Mouse (Mus musculus) hindbrain, embryonic 15.5 days (tissue): ENCODE results near the gene Col6a1. TPM values are rescaled to one million over a fixed set of nuclear protein-coding genes. Genes with fewer than 3 reads are reported as not detected.

Source experiments
- ATAC-seq: fragments of 200-750 bp; cut with Nextera tagmentation; 2 replicates; pipeline ENCODE4 v1.8.0; 2017; ENCODE audit warnings: low read depth, moderate number of reproducible peaks, moderate TSS enrichment; ENCODE audit not compliant: low FRiP score
- H3K27ac ChIP-seq: fragments of 300-500 bp; sonication (generic); replicated peaks from 2 replicates; pipeline ENCODE4 v1.5.1; 2015; ENCODE audit warnings: mild to moderate bottlenecking, inconsistent platforms
- H3K27me3 ChIP-seq: fragments of 300-500 bp; sonication (generic); 2 replicates; pipeline ENCODE4 v1.6.1; 2015; ENCODE audit warnings: control low read depth, inconsistent platforms
- H3K36me3 ChIP-seq: fragments of 300-500 bp; sonication (generic); 2 replicates; pipeline ENCODE4 v1.6.1; 2015; ENCODE audit warnings: control low read depth, inconsistent platforms
- H3K4me1 ChIP-seq: fragments of 300-500 bp; sonication (generic); replicated peaks from 2 replicates; pipeline ENCODE4 v1.6.1; 2015; ENCODE audit warnings: control low read depth, inconsistent platforms
- H3K4me2 ChIP-seq: fragments of 300-500 bp; sonication (generic); 2 replicates; pipeline ENCODE4 v1.6.1; 2015; ENCODE audit warnings: moderate library complexity, mild to moderate bottlenecking, inconsistent platforms
- H3K4me3 ChIP-seq: fragments of 300-500 bp; sonication (generic); 2 replicates; pipeline ENCODE4 v1.5.1; 2015; ENCODE audit warnings: mild to moderate bottlenecking, inconsistent platforms
- H3K9ac ChIP-seq: fragments of 300-500 bp; sonication (generic); 2 replicates; pipeline ENCODE4 v1.6.1; 2015; ENCODE audit warnings: inconsistent platforms
- H3K9me3 ChIP-seq: fragments of 300-500 bp; sonication (generic); 2 replicates; pipeline ENCODE4 v1.6.1; 2016; ENCODE audit warnings: control low read depth, inconsistent platforms
- whole genome bisulfite sequencing: fragments of 180-500 bp; shearing (Covaris S2); methylation state at CpG from one replicate; pipeline ENCODE4 v1.1.7; 2015; 5-methylcytosine and 5-hydroxymethylcytosine counted together
- polyA plus RNA-seq: library from polyadenylated mRNA; unstranded; fragments of >200 nt; fragmentation: Nextera tagmentation; extraction: Ambion mirVana; gene quantifications from 2 replicates; pipeline ENCODE4 v1.2.1, GENCODE M21; 2015

The Col6a1 gene
- polyA plus RNA-seq, 1 experiment from 2014 or later = 23.5 TPM

DNA sequence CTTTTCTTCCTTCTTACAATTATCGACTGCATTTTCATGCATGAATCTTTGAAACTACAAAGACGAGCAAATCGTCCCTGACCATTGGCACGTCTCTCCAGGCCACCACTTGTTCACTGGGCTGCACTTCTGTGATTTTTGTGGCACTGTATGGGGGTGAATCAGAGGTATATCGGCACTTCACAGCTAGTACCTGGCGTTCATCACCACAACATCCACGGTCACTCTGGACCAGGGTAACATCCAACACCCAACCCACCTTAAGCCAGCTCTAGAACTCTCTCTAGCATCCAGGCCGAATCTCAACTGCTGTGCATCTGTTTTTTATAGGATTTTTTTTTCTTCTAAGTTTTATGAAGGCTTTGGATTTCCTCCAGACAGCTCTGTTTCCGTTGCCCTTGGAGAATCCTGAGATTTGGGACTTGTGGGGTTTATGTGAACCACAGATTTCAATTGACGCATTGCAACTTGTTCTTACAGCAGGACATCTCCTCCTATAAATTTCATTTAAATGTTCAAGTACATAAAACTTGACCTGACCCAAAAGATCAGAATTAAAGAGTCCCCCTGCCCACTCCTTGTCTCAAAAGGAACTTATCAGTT lies 30.6 kb downstream of the Col6a1 start:
- H3K4me2 ChIP-seq = no peak overlapping the region
- H3K27ac ChIP-seq = no peak overlapping the region
- H3K4me3 ChIP-seq = no peak overlapping the region
- no peak overlapping the region for H3K9ac ChIP-seq
- no peak for ATAC-seq
- no peaks in the 10 kb centered on the region for H3K9me3 ChIP-seq
- H3K4me1 ChIP-seq = no peaks in the 10 kb centered on the region
- H3K27me3 ChIP-seq = no peaks in the 10 kb centered on the region
- H3K36me3 ChIP-seq = no peaks in the 10 kb centered on the region
- 88% methylated on average over 10 of the region's 10 CpGs for WGBS

DNA sequence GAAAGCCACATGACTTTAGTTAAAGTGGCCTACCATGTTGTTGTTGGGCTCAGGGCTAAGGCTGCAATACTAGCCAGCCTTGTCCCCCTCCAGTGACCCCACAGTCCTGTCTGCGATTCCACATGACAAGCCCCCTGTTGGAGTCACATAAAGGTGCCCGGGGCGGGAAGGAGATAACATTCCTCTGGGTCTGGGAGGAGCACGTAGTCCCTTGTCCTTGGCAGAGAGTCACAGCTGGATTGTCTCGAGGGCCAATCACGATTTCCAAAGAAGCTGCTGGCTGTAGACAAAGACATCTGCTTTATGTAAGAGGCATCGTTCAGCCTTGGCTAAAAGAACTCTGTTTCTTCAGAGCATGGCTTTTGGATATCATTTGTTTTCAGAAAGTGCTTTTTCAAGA lies 31.2 kb downstream of the Col6a1 start:
- no peak overlapping the region for H3K4me3 ChIP-seq
- H3K36me3 ChIP-seq = no peaks in the 10 kb centered on the region
- no peaks in the 10 kb centered on the region for H3K27me3 ChIP-seq
- ATAC-seq = no peak
- no peak overlapping the region for H3K4me2 ChIP-seq
- H3K27ac ChIP-seq = no peak overlapping the region
- H3K9ac ChIP-seq = no peak overlapping the region
- WGBS = 45% methylated on average over 7 of the region's 7 CpGs
- no peaks in the 10 kb centered on the region for H3K9me3 ChIP-seq
- H3K4me1 ChIP-seq = no peaks in the 10 kb centered on the region

DNA sequence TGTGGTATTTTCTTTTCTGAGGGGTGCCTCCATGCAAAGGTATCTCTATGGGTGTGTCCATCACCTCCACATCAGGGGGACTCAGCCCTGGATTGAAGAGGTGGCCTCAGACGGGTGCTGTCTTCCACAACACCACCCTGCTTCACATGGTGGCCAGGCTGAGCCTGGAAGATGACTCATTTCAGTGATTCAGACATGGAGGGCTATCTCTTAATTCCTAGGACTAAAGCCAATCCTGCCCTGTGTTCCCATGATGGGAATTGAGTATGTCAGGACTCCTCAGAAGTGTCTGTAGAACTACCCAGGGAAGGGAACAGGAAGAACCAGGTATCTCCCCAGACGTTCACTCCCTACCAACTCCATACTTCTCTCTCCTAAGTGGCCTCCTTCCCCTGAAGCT lies 32.5 kb downstream of the Col6a1 start:
- no peak overlapping the region for H3K9ac ChIP-seq
- H3K27me3 ChIP-seq = no peaks in the 10 kb centered on the region
- no peaks in the 10 kb centered on the region for H3K36me3 ChIP-seq
- H3K4me3 ChIP-seq = no peak overlapping the region
- ATAC-seq = no peak
- H3K4me1 ChIP-seq = no peaks in the 10 kb centered on the region
- no peaks in the 10 kb centered on the region for H3K9me3 ChIP-seq
- 88% methylated on average over 2 of the region's 2 CpGs for WGBS
- no peak overlapping the region for H3K4me2 ChIP-seq
- no peak overlapping the region for H3K27ac ChIP-seq

DNA sequence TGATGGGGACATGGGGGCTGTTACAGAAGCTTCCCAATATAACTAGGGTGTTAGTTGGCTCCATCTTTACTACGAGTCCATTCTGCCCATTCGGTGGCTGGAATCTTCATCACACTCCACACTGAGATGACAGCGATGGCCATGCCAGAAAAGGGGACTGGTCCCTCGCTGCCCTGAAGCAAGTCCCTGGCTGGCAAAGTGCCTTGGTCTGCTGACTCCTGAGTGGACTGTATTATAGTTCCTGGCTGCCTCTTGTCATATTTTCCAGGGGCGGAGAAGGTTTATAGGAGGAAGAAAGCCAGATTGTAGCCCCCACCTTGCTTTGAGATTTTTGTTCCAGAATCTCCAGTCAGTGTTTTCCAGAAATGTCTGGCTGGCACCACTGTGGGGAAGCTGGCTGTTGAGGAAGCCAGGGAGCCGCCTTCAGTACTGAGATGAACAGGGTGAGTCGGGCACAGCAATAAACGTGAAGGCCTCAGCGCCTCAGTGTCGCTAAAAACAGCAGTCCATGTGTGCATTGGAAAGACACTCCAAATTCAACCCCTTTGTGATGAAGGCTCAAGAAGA lies 40.4 kb downstream of the Col6a1 start:
- 92% methylated on average over 10 of the region's 10 CpGs for WGBS
- no peak for ATAC-seq
- no peak overlapping the region for H3K9ac ChIP-seq

DNA sequence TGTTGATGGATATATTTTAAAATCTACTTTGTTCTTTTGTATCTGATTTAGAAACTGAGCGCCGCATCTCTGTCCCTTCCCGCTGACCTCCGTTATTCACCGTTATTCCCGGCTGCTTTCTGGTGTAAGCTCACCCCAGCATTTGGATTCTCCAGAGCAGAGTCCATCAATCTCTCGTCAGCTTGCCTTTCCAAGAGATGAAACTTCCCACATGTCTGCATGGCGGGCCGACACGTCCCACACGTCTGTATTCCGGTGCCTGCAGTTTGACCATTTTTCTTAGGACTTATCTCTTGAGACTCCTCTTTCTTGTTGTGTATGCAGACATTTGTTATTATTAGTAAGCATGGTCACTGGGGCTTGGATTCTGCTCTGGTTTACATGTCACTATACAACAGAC lies 42.0 kb downstream of the Col6a1 start:
- 60% methylated on average over 12 of the region's 12 CpGs for WGBS
- no peak overlapping the region for H3K9ac ChIP-seq
- H3K36me3 ChIP-seq = no peaks in the 10 kb centered on the region
- no peaks in the 10 kb centered on the region for H3K4me1 ChIP-seq
- no peaks in the 10 kb centered on the region for H3K9me3 ChIP-seq
- no peak overlapping the region for H3K4me2 ChIP-seq
- ATAC-seq = no peak
- H3K27ac ChIP-seq = no peak overlapping the region
- H3K27me3 ChIP-seq = no peaks in the 10 kb centered on the region
- no peak overlapping the region for H3K4me3 ChIP-seq

More for the DNA sequence above, 40.4 kb downstream of the Col6a1 start:
- no peak overlapping the region for H3K4me2 ChIP-seq
- H3K4me3 ChIP-seq = no peak overlapping the region
- H3K4me1 ChIP-seq = no peaks in the 10 kb centered on the region
- no peak overlapping the region for H3K27ac ChIP-seq
- H3K36me3 ChIP-seq = no peaks in the 10 kb centered on the region
- no peaks in the 10 kb centered on the region for H3K9me3 ChIP-seq
- no peaks in the 10 kb centered on the region for H3K27me3 ChIP-seq

DNA sequence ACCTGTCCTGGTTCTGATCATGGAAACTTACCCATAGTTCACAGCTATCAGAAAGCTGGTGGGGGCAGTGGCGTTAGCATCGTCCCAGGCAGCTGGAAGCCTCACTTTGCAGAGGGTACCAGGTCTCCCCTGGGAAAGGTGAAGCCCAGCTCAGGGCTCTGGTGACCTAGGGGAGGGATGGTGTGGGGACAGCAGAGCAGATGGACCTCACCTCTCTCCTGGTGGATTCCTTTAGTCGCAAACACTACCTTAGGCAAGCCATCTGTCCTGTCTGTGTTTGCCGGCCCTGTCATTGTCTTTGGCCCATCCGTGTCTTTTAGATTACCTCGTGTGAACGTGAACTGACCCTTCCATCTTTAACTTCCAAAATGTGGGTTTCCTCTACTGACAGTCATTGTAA lies 42.5 kb downstream of the Col6a1 start:
- Histone ChIP-seq H3K36me3 (no peaks in the 10 kb centered on the region), H3K4me3 (no peak overlapping the region), H3K9me3 (no peaks in the 10 kb centered on the region), H3K9ac (no peak overlapping the region), H3K4me2 (no peak overlapping the region), H3K27ac (no peak overlapping the region), H3K4me1 (no peaks in the 10 kb centered on the region), H3K27me3 (no peaks in the 10 kb centered on the region)
- WGBS = 57% methylated on average over 7 of the region's 7 CpGs
- no peak for ATAC-seq

DNA sequence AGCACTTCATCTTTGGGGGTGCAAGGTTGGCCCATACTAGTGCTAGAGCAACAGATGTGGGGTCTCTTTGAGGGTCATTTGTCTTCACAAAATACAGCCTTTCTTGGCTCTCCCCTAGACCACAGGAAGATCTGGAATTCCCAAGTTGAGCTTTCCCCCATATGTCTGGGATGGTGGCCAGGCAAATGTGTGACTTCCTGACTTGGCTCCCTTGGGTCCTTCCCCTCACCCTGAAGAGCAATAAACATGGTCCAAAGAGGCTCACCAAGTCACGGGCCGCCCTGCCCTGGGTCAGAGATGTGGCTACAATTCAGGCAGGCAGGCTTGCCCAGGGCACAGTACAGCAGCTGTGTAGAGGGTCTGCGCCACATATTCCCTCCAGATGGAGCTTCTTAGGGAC lies 44.1 kb downstream of the Col6a1 start:
- Histone ChIP-seq H3K4me3 (no peak overlapping the region), H3K4me1 (no peaks in the 10 kb centered on the region), H3K4me2 (no peak overlapping the region), H3K27ac (no peak overlapping the region), H3K9me3 (no peaks in the 10 kb centered on the region), H3K27me3 (no peaks in the 10 kb centered on the region), H3K36me3 (no peaks in the 10 kb centered on the region), H3K9ac (no peak overlapping the region)
- ATAC-seq = no peak
- WGBS = 80% methylated on average over 3 of the region's 3 CpGs

DNA sequence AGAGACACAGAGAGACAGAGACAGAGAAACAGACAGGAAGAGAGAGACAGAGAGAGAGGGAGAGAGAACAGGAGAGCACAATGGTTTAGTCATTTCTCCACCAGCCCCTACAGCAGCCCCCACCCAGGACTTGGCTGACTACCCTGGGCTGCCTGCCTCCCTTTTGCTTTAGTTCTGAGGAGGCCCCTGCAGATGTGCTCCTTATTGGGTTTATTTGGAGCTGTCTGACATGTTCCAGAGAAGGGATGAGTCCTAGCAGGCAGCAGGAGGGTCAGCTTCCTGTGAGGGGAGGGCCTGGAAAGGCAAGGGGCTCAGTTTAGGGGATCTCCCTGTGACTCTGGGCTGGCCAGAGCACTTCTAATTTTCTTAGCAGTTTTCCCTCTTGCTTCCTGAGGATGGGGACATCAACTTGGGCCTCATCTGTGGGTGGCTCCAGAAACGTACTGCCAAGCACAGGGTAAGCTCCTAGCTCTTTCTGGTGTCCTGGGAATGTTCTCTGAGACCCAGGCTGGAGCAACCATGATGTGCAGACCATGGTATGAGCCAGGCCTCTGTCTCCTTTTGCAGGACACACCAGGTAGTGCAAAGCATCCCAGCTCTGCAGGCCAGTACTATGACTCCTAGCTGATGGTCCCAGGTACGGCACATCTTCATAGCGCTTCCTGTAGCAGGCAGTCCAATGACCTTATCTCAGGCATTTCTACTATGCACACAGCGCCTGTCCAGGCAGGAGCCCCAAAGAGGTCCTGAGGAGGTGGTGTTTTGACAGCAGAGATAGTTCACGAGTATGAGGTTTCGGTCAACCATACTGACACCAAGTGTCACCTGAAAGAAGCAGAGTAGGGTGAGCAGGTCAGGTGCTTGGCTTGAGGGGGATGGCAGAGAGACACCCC lies 45.0 kb downstream of the Col6a1 start:
- no peaks in the 10 kb centered on the region for H3K9me3 ChIP-seq
- H3K27me3 ChIP-seq = no peaks in the 10 kb centered on the region
- H3K27ac ChIP-seq = no peak overlapping the region
- H3K4me2 ChIP-seq = no peak overlapping the region
- no peaks in the 10 kb centered on the region for H3K4me1 ChIP-seq
- H3K9ac ChIP-seq = no peak overlapping the region
- no peak overlapping the region for H3K4me3 ChIP-seq
- ATAC-seq = no peak
- no peaks in the 10 kb centered on the region for H3K36me3 ChIP-seq
- 87% methylated on average over 6 of the region's 6 CpGs for WGBS

DNA sequence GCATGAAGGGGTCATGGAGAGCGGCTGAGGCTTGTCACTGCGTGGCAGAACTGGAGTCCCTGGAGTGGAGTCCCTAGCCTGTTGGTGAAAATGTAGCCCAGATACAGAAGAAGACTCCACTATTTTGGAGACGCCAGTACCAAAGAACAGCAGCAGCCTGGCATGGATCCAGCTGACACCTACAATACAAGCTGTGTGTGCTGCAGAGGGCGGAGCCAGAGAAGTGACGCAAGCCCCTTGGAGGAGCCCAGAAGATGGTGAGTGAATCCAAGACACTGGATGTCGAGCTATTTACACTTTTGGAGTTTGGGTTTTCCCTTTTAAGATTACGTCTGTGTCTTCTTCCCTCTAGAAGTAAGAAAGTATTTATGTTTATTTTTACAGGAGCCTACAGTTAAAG lies 47.8 kb downstream of the Col6a1 start:
- Histone ChIP-seq H3K27ac (no peak overlapping the region), H3K4me2 (no peak overlapping the region), H3K27me3 (no peaks in the 10 kb centered on the region), H3K9ac (no peak overlapping the region), H3K4me3 (no peak overlapping the region), H3K36me3 (no peaks in the 10 kb centered on the region), H3K4me1 (no peaks in the 10 kb centered on the region), H3K9me3 (no peaks in the 10 kb centered on the region)
- ATAC-seq = no peak
- WGBS = 67% methylated on average over 7 of the region's 7 CpGs

DNA sequence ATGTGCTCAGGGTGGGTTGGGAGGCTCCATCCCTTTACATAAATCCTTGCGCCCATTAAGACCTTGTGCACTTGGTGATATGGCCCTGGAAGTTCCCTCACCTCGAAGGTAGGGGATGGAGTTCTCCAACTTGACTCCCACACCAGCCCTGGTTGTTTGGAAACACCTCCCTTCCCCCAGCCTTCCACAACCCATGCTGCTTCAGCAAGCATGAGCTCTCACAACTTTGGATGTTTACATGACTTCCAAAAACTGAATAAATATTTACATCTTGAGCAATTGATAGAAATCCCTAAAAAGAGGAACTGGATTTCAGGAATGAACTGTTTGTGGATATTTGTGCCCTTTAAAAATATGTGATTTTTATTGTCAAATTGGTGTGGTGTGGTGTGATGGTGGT lies 50.7 kb downstream of the Col6a1 start:
- Histone ChIP-seq H3K9me3 (no peaks in the 10 kb centered on the region), H3K4me3 (no peak overlapping the region), H3K4me1 (no peaks in the 10 kb centered on the region), H3K27me3 (no peaks in the 10 kb centered on the region), H3K4me2 (no peak overlapping the region), H3K36me3 (no peaks in the 10 kb centered on the region), H3K9ac (no peak overlapping the region), H3K27ac (no peak overlapping the region)
- WGBS = 89% methylated on average over 2 of the region's 2 CpGs
- no peak for ATAC-seq

DNA sequence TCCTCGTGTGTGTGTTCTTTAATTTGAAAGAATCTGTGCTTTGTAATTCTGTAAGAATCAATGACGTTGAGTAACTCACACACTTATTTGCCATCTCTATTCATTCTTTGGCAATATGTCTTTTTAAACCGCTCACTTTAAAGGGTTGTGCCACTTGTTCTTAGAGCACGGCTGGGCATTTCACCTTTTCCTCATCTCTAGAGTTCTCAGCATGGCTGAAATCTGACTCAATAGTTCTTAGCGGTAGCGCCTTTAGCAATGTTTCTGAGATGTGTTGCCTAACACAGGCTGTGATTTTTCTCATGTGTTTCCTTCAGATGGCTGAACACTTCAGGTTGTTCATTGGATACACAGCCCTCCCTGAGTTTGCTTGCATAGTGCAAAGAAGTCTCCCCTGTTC lies 51.4 kb downstream of the Col6a1 start:
- Histone ChIP-seq H3K36me3 (no peaks in the 10 kb centered on the region), H3K4me1 (no peaks in the 10 kb centered on the region), H3K9me3 (no peaks in the 10 kb centered on the region), H3K9ac (no peak overlapping the region), H3K27ac (no peak overlapping the region), H3K4me3 (no peak overlapping the region), H3K27me3 (no peaks in the 10 kb centered on the region), H3K4me2 (no peak overlapping the region)
- 90% methylated on average over 6 of the region's 6 CpGs for WGBS
- ATAC-seq = no peak

DNA sequence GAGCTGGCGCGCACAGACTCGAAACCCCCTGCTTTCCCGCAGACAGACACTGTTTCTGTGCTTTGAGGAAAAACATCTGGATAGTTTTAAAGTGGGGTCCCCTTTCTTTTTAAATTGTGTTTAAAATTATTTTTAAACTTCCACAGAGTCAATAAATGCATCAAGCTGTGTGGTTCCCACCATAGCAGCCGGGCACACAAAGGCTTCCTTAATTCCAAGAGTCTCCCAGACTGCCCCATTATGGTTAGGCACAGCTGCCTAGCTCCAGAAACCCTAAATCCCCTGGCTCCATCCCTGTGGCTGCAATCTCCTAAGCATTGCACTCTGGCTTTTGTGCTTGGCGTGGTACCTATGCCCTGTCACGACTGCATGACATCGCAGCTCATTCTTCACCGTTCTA lies 54.0 kb downstream of the Col6a1 start:
- 92% methylated on average over 9 of the region's 9 CpGs for WGBS
- Histone ChIP-seq H3K4me1 (no peaks in the 10 kb centered on the region), H3K4me2 (no peak overlapping the region), H3K36me3 (no peaks in the 10 kb centered on the region), H3K4me3 (no peak overlapping the region), H3K27ac (no peak overlapping the region), H3K9ac (no peak overlapping the region), H3K27me3 (no peaks in the 10 kb centered on the region), H3K9me3 (no peaks in the 10 kb centered on the region)
- no peak for ATAC-seq
